In genomic region chr4:88083781-88084180, GRCm38 (mm10) we compare ENCODE assay signal across 12 mouse cellular contexts.
"Had no signal": no experiment of that assay in that cellular context is flagged by ENCODE, and none has a peak within 500 bp of the region (broad histone marks: within the 10 kb centered on the region; RNA-seq: fewer than 3 reads in every experiment).

No protein-coding gene starts in this region.

- H3K36me3 ChIP-seq: liver, embryonic 13.5 days; lung, embryonic 15.5 days; midbrain, embryonic 13.5 days had no signal

- H3K4me1 ChIP-seq: midbrain, embryonic 13.5 days had no signal

- H3K4me3 ChIP-seq: layer of hippocampus, adult 2 months; liver, embryonic 13.5 days; lung, embryonic 15.5 days; midbrain, embryonic 13.5 days had no signal

- H3K4me2 ChIP-seq: liver, embryonic 13.5 days; lung, embryonic 15.5 days; midbrain, embryonic 13.5 days had no signal

- DNase-seq: kidney, adult 8-10 months; kidney, postnatal 4 days; liver; liver, embryonic 13.5 days; liver, postnatal 0 days; lung, postnatal 36 days; right cerebral cortex, postnatal 14 days; thymus, postnatal 36 days had no signal

- H3K9ac ChIP-seq: liver, embryonic 13.5 days; liver, postnatal 0 days; lung, embryonic 15.5 days; midbrain, embryonic 13.5 days had no signal

- H3K27ac ChIP-seq: layer of hippocampus, adult 2 months; liver, embryonic 13.5 days; lung, embryonic 15.5 days; midbrain, embryonic 13.5 days had no signal

- H3K27me3 ChIP-seq: liver, embryonic 13.5 days; lung, embryonic 15.5 days; midbrain, embryonic 13.5 days had no signal

- H3K9me3 ChIP-seq: liver, embryonic 13.5 days; lung, embryonic 15.5 days; midbrain, embryonic 13.5 days had no signal

- ATAC-seq: intestine, postnatal 0 days; liver, postnatal 0 days; midbrain, embryonic 13.5 days had no signal
